Mouse (Mus musculus): ENCODE data around the gene Qpct. TPM values are rescaled to one million over a fixed set of nuclear protein-coding genes. Genes with fewer than 3 reads are reported as not detected.

Qpct gene
- polyA plus RNA-seq, 1 experiment from 2014 or later = 13.7 TPM

DNA sequence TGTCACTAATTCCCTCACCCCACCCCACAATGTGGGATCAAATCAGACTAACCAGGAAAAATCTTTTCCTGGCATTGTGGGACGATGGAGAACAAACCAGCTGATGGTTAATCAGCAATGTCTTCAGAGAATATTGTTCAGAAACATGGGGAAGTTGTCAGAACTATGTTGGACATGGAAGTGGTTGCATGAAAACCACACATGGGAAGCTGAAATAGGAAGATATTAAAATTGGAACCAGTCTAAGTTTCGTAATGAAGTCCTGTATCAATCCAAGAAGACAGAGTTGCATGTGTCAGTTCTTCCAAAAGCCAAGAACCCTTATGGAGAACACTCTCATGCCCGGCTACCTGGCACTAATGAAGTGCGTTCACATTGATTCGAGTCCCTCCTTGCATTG, 20.1 kb upstream of the Qpct start:
- H3K27ac ChIP-seq (replicated peaks) = no peak overlapping the region
- H3K9ac ChIP-seq (replicated peaks) = no peak overlapping the region
- no peak for ATAC-seq (replicated peaks)
- no peak overlapping the region for H3K4me2 ChIP-seq (replicated peaks)
- 89% methylated on average over 5 of the region's 5 CpGs for WGBS
- H3K4me3 ChIP-seq = no peak overlapping the region
- no peaks in the 10 kb centered on the region for H3K36me3 ChIP-seq
- no peaks in the 10 kb centered on the region for H3K4me1 ChIP-seq
- H3K9me3 ChIP-seq = no peaks in the 10 kb centered on the region
- no peaks in the 10 kb centered on the region for H3K27me3 ChIP-seq

DNA sequence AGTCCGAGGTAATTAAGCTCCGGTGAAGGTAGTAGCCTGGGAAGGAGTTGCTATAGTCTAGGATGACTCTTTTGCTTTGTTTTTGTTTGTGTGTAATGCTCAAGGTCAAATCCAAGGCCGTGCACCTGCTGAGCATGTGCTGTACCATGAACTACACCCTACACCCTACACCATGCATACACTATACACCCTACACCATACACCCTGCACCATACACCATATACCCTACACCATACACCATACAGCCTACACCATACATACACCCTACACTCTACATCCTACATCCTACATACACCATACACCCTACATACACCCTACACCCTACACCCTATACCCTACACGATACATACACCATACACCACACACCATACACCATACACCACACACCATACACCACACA, 18.9 kb upstream of the Qpct start:
- Histone ChIP-seq H3K9me3 (no peaks in the 10 kb centered on the region), H3K9ac (replicated peaks) (no peak overlapping the region), H3K4me2 (replicated peaks) (no peak overlapping the region), H3K36me3 (no peaks in the 10 kb centered on the region), H3K4me1 (no peaks in the 10 kb centered on the region), H3K27me3 (no peaks in the 10 kb centered on the region), H3K27ac (replicated peaks) (no peak overlapping the region), H3K4me3 (no peak overlapping the region)
- 83% methylated on average over 4 of the region's 4 CpGs for whole genome bisulfite sequencing
- no peak for ATAC-seq (replicated peaks)

DNA sequence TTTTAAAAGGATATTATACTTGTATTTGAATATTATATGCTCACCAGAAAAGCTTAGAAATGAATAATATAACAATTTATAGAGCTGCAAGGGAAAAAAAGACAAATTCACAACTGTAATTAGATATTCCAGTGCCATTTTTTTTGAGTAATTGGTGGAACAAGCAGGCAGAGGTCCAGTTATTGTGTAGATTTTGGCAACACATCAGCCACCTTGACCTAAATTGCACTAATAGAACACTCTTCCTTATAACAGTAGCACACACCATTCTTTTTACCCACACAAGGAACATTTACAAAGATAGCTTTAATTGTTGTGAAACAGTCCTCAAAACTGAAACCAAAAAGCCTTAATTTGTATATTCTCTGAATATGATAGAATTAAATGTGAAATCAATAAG, 12.0 kb upstream of the Qpct start:
- Histone ChIP-seq H3K27ac (replicated peaks) (no peak overlapping the region), H3K27me3 (no peaks in the 10 kb centered on the region)

GRCm38 (mm10) chr17:79043705-79044104, 8.0 kb upstream of the Qpct start:
- Histone ChIP-seq H3K4me1 (no peaks in the 10 kb centered on the region), H3K4me3 (no peak overlapping the region), H3K4me2 (replicated peaks) (no peak overlapping the region), H3K27me3 (no peaks in the 10 kb centered on the region), H3K27ac (replicated peaks) (no peak overlapping the region), H3K9ac (replicated peaks) (no peak overlapping the region), H3K36me3 (no peaks in the 10 kb centered on the region), H3K9me3 (no peaks in the 10 kb centered on the region)
- no peak for ATAC-seq (replicated peaks)
- WGBS = 98% methylated on average over 2 of the region's 2 CpGs

More for the DNA sequence above, 12.0 kb upstream of the Qpct start:
- no peak overlapping the region for H3K4me2 ChIP-seq (replicated peaks)
- no peaks in the 10 kb centered on the region for H3K9me3 ChIP-seq
- ATAC-seq (replicated peaks) = no peak
- no peak overlapping the region for H3K4me3 ChIP-seq
- H3K36me3 ChIP-seq = no peaks in the 10 kb centered on the region
- no peaks in the 10 kb centered on the region for H3K4me1 ChIP-seq
- H3K9ac ChIP-seq (replicated peaks) = no peak overlapping the region

DNA sequence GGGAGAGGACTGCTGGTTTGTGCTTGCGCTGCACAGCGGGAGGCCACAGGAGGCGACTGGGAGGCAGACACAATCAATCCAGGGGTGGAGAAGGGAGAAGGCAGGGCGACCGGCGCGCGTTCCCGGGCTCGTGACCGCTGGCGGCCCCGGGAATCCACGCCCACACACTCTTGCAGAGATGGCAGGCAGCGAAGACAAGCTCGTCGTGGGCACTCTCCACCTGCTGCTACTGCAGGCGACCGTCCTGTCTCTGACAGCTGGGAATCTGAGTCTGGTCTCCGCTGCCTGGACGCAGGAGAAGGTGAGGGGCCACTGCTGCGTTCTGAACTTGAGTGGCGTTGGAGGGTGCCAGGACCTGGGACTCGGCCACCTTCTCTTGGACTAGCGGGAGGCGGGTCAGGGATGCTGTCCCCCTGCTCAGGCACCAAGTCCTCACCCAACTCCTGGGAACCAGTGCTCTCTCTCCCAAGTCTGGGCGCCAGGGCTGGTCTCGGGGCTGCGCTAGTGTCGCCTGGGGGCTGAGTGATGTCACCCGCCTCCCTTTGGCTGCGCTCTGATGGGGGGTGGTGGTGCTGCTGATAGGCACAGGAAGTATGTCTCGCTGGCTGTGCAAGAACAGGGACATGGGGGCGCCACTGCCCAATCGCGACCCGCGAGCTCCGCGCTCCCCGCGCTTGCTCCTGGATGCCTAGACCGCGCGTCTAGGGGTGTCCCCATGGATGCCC, 544 bp downstream of the Qpct start:
- peak overlapping the region; percentile 74 for H3K27ac ChIP-seq (replicated peaks)
- ATAC-seq (replicated peaks) = peak; percentile 97
- H3K27me3 ChIP-seq = no peaks in the 10 kb centered on the region
- peak overlapping the region; percentile 73 for H3K4me3 ChIP-seq
- under 1% methylated on average over 45 of the region's 45 CpGs for WGBS
- peak overlapping the region; percentile 96 for H3K4me2 ChIP-seq (replicated peaks)
- H3K4me1 ChIP-seq = peaks cover 6% of the 10 kb centered on the region
- peak overlapping the region; percentile 58 for H3K9ac ChIP-seq (replicated peaks)
- no peaks in the 10 kb centered on the region for H3K36me3 ChIP-seq
- no peaks in the 10 kb centered on the region for H3K9me3 ChIP-seq

GRCm38 (mm10) chr17:79058271-79058670, 6.6 kb downstream of the Qpct start:
- ATAC-seq (replicated peaks) = no peak
- 68% methylated on average over 6 of the region's 6 CpGs for WGBS
- H3K36me3 ChIP-seq = no peaks in the 10 kb centered on the region

GRCm38 (mm10) chr17:79060221-79060620, 8.5 kb downstream of the Qpct start:
- Histone ChIP-seq H3K4me2 (replicated peaks) (no peak overlapping the region), H3K36me3 (no peaks in the 10 kb centered on the region), H3K27me3 (no peaks in the 10 kb centered on the region), H3K27ac (replicated peaks) (no peak overlapping the region), H3K9me3 (no peaks in the 10 kb centered on the region), H3K4me3 (no peak overlapping the region), H3K4me1 (no peaks in the 10 kb centered on the region), H3K9ac (replicated peaks) (no peak overlapping the region)
- WGBS = 72% methylated on average over 5 of the region's 5 CpGs
- no peak for ATAC-seq (replicated peaks)

More at GRCm38 (mm10) chr17:79058271-79058670, 6.6 kb downstream of the Qpct start:
- H3K27ac ChIP-seq (replicated peaks) = no peak overlapping the region
- no peak overlapping the region for H3K4me3 ChIP-seq
- H3K4me2 ChIP-seq (replicated peaks) = no peak overlapping the region
- H3K4me1 ChIP-seq = peaks cover under 1% of the 10 kb centered on the region
- H3K9me3 ChIP-seq = no peaks in the 10 kb centered on the region
- H3K9ac ChIP-seq (replicated peaks) = no peak overlapping the region
- no peaks in the 10 kb centered on the region for H3K27me3 ChIP-seq

DNA sequence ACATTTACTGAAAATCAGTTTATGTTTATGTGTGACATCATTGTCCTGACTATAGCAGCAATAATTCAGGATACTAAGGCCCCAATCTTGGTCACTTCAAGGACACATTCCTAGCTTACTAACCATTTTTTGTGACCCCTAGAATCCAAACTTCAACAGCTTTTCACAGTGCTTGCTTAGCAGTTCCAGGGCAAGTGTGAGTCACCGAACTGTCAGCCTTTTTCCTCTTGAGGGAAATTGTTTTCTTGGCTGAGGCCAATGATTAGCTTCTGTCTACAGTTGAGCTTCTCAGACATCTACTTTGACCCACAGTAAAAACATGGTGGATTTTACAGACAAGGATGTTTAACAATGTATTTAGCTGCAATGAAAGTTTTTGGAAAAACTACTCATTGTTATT, 12.5 kb downstream of the Qpct start:
- no peaks in the 10 kb centered on the region for H3K36me3 ChIP-seq
- H3K9me3 ChIP-seq = no peaks in the 10 kb centered on the region
- no peak overlapping the region for H3K4me2 ChIP-seq (replicated peaks)
- H3K27me3 ChIP-seq = no peaks in the 10 kb centered on the region
- H3K27ac ChIP-seq (replicated peaks) = no peak overlapping the region
- H3K4me3 ChIP-seq = no peak overlapping the region
- H3K9ac ChIP-seq (replicated peaks) = no peak overlapping the region
- no peak for ATAC-seq (replicated peaks)
- 88% methylated on average over 1 of the region's 1 CpGs for WGBS
- peaks cover 4% of the 10 kb centered on the region; the same call in 1 of the 2 replicates for H3K4me1 ChIP-seq

DNA sequence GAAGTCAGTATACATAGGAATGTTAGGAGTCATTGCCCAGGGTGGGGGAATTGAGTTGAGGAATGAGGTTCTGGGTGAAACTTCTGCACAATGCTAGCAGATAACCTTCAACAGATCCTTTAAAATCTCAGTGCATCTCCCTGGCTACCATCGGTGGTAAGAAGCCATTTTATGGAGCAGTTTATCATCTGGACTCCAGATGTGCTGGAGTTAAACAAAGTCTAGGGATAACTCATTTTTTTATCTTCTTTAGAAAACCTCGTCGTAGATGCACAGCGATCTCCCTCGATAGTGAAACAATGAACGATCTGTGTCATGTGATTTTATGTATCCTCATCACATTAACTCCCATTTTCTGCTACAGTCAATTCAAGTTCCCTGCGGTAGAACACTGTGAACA, 16.9 kb downstream of the Qpct start:
- no peaks in the 10 kb centered on the region for H3K9me3 ChIP-seq

DNA sequence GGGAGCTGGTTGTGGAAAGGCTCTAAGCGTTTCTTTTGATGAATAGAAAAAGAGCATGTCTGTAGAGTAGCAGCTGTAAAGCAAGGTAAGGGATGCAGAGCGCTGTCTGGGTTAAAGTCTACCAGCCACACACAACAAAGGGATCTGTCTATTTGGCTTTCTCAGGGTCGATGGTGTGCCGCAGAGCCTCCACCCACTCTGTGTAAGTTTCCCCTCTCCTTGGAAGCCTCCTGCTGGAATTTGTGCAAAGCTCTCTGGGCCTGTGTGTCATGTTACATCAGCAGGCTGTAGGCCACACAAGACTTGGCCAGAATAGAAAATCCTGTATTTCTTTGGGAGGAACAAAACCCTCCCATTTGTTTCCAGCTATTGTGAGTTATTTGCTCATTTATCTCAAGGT, 17.3 kb downstream of the Qpct start:
- Histone ChIP-seq H3K9me3 (no peaks in the 10 kb centered on the region), H3K27me3 (no peaks in the 10 kb centered on the region), H3K4me1 (peaks cover 11% of the 10 kb centered on the region; the same call in 1 of the 2 replicates), H3K4me3 (no peak overlapping the region), H3K9ac (replicated peaks) (no peak overlapping the region), H3K4me2 (replicated peaks) (no peak overlapping the region), H3K36me3 (no peaks in the 10 kb centered on the region), H3K27ac (replicated peaks) (no peak overlapping the region)
- 0 out of 2 replicates have a peak, but pooled peaks have one; percentile 32 for ATAC-seq (replicated peaks)
- 31% methylated on average over 4 of the region's 4 CpGs for WGBS

More for the DNA sequence above, 16.9 kb downstream of the Qpct start:
- Histone ChIP-seq H3K27ac (replicated peaks) (no peak overlapping the region), H3K4me1 (peaks cover 11% of the 10 kb centered on the region; the same call in 1 of the 2 replicates), H3K27me3 (no peaks in the 10 kb centered on the region), H3K4me2 (replicated peaks) (no peak overlapping the region), H3K4me3 (no peak overlapping the region), H3K36me3 (no peaks in the 10 kb centered on the region), H3K9ac (replicated peaks) (no peak overlapping the region)
- ATAC-seq (replicated peaks) = 0 out of 2 replicates have a peak, but pooled peaks have one; percentile 35
- WGBS = 71% methylated on average over 7 of the region's 7 CpGs

- Histone ChIP-seq H3K27me3 (no peaks in the 10 kb centered on the region), H3K4me2 (replicated peaks) (no peak overlapping the region), H3K9ac (replicated peaks) (no peak overlapping the region), H3K9me3 (no peaks in the 10 kb centered on the region), H3K4me1 (peaks cover 11% of the 10 kb centered on the region; the same call in 1 of the 2 replicates), H3K27ac (replicated peaks) (no peak overlapping the region), H3K36me3 (no peaks in the 10 kb centered on the region), H3K4me3 (no peak overlapping the region)
- WGBS = 84% methylated on average over 14 of the region's 14 CpGs
- 0 out of 2 replicates have a peak, but pooled peaks have one; percentile 35 for ATAC-seq (replicated peaks)
These were observed 18.2 kb downstream of the Qpct start for GRCm38 (mm10) chr17:79069766-79070480.

- Histone ChIP-seq H3K27ac (replicated peaks) (no peak overlapping the region), H3K4me2 (replicated peaks) (no peak overlapping the region), H3K4me3 (no peak overlapping the region), H3K9me3 (no peaks in the 10 kb centered on the region), H3K27me3 (no peaks in the 10 kb centered on the region), H3K9ac (replicated peaks) (no peak overlapping the region), H3K36me3 (no peaks in the 10 kb centered on the region), H3K4me1 (peaks cover 11% of the 10 kb centered on the region; the same call in 1 of the 2 replicates)
- no peak for ATAC-seq (replicated peaks)
- WGBS = 77% methylated on average over 11 of the region's 11 CpGs
These were observed 20.2 kb downstream of the Qpct start for GRCm38 (mm10) chr17:79071951-79072350.

Measured in forebrain, embryonic 15.5 days (tissue).